Mouse (Mus musculus) thymus, postnatal 36 days (tissue): ENCODE measurements around the gene Oit3.

Experiments used
- DNase-seq, 2 experiments: peaks; one replicate each; pipeline ENCODE4 v3.0.0; 2022; ENCODE audit warnings: mixed read lengths in 2 of 2

Oit3 gene

DNA sequence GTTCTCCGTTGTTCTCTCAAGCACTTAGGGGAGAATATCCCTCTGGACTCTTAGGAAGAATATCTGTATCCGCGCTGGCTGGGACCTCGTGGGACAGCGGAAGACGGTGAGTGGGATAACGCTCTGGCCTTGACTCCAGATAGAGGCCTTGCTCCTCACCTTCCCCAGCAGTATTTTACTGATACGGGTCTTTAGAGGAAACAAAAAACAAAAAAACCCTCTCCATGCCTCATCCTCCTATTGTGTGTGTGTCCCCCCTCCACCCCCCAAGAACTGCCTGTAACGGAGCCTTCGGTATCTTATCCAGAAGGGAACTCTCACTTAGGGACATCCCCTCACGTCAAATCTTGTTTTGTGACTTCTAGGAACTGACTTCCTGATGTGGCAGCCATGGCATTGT, at the start of gene Oit3:
TSS of gene Oit3 (minus strand) at position 44 of the 400 bp plus-strand sequence.
- DNase-seq, result no peak

DNA sequence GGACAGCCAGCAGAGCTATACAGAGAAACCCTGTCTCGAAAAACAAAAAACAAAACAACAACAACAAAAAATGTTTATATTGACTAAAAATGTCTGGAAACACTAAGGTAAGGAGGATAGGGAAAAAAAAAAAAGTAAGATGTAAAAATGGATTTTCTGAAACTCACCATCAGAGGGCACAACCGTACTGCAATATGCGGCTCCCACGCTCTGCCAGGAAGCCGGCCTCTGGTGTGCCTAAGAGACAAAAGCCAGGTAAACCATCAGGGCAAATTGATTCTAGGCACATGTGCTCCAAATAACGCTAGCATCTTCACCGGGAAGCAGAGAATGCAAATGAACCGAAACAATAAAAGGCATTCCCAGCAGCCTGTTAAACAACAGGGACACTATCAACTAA, 49.3 kb upstream of the Oit3 start:
- peak; percentile 18 to 33 for DNase-seq

DNA sequence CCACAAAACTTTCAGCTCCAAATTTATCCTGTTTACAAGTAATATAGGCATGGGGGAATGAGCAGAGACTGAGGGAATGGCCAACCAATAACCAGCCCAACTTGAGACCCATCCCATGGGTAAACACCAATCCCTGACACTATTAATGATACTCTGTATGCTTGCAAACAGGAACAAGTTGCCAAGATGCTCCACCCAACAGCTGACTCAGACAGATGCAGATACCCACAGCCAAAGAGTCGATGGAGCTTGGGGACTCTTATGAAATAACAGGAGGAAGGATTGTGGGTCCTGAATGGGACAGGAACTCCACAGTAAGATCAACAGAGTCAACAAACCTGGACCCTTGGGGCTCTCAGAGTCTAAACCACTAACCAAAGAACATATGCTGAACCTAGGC, 47.8 kb upstream of the Oit3 start:
- DNase-seq, result no peak

GRCm38 (mm10) chr10:59487351-59487750, 45.8 kb upstream of the Oit3 start:
- DNase-seq, result no peak

GRCm38 (mm10) chr10:59484318-59484717, 42.7 kb upstream of the Oit3 start:
- no peak for DNase-seq

GRCm38 (mm10) chr10:59481381-59481780, 39.8 kb upstream of the Oit3 start:
- no peak for DNase-seq

GRCm38 (mm10) chr10:59470451-59470850, 28.9 kb upstream of the Oit3 start:
- no peak for DNase-seq

- DNase-seq, result no peak
These were observed 25.7 kb upstream of the Oit3 start for GRCm38 (mm10) chr10:59467297-59467696.

GRCm38 (mm10) chr10:59466626-59467025, 25.0 kb upstream of the Oit3 start:
- no peak for DNase-seq

DNA sequence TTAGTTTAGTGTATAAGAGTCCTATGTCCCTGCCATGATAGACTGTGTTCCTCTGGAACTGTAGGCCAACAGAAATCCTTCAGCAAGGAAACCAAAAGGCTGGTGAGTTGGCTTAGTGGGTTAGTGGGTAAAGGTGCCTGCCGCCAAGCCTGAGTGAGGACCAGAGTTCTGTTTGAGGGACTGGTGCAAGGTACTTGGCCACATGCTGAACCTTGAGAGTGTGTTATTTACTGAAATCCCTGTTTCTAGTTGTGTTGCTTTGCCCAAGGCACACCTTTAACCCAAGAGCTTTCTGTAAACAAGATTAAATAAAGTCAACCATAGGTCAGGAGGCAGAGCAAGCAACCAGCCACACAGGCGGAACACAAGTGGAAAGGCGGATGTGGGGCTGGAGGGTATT, 24.0 kb upstream of the Oit3 start:
- no peak for DNase-seq

GRCm38 (mm10) chr10:59462307-59462706, 20.7 kb upstream of the Oit3 start:
- DNase-seq, result no peak

- no peak for DNase-seq
These were observed 18.2 kb upstream of the Oit3 start for GRCm38 (mm10) chr10:59459767-59460166.

DNA sequence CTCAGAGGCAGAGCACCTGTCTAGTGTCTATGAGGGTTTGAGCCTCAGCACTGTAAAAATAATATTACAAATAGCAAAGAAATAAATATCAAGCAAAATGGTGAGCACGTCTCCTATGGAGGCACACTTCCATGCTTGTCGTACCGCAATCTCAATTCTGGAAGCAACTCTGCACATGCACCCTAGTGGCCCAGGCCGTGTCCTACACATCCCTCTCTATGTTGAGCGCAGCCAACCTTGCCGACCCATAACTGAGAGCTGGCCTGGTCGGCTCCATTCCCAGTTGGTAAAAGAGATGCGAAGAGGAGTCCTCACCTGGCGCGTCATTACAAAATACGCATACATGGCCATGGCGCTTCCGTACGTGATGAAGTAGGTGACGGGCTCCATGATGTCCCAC, 13.1 kb upstream of the Oit3 start:
- DNase-seq, result no peak

DNA sequence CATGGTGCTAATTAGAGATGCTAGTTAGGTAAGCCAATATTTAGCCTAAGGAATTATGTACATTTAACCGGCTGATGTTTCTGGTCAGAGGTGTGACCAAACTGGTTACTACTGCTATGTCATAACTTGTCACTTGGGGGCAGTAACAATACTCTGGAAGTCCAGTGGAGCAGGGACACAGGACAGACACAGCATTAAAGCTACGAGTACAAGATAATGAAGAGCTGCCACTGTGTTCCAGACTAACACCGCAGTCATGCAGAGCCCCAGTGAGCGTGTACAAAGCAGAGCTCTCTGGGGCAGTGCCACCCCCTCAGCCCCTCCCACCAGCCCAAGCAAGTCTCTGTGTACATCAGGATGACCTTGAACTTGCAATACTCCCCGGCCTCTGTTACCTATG, 10.3 kb upstream of the Oit3 start:
- no peak for DNase-seq

DNA sequence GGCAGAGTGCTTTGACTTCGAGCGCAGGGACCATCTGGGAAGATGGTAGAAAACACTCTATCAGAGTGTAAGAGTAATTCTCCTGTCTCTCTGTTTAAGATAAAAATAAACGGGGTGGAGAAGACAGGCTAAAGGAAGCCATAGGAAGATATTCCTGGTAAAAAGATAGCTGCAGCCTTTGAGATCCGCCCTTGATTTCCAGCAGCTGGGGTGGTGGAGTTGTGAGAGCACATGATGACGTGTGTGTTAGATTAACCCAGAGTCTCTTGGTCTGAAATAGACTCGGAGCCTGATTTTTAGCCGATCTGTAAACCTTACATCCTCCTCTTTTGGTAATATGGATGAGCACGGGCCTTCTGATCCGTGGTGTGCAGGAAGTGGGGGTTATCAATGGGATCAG, 6.0 kb upstream of the Oit3 start:
- no peak for DNase-seq

DNA sequence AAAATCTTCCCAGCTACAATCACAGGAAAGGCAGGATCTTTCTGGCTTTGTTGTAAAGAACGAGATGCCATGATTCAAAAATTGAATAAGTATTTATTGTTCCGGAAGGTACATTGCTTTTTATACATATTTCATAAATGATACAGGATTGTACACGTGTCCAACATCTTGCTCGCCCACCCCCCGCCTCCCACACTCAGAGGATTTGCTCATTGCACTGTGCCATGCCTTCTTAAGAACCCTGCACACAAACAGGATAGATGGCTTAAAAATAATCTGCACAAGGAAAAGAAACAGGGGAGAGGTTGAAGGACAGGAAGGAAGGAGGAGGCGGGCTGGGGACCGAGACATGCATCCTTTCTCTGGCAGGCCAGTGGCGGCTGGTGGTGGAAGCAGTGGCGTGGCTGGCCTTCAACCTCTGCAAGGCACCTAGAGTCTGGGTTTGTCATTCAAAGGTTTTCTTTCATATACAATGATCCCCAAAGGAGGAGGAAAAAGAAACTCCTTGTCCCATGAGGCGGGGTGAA, 5.4 kb upstream of the Oit3 start:
- DNase-seq, result no peak

DNA sequence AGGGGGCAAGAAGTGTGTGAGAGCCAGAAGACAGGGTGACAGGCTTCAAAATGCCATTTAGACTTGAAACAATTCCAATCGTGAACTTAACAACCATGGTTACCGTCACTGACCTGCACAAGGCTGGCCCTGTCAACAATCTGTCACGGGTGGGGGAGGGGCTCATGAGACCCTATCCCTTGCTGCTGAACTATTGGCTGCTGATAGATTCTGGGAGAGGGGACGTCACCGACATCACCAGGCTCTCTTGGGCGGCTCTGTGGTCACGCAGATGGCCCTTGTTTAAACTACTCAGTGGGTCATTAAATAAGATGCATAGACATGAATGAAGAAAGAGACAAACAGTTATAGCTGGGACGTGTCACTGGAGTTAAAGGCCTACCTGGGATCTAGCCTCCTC, 3.1 kb upstream of the Oit3 start:
- DNase-seq, result no peak

DNA sequence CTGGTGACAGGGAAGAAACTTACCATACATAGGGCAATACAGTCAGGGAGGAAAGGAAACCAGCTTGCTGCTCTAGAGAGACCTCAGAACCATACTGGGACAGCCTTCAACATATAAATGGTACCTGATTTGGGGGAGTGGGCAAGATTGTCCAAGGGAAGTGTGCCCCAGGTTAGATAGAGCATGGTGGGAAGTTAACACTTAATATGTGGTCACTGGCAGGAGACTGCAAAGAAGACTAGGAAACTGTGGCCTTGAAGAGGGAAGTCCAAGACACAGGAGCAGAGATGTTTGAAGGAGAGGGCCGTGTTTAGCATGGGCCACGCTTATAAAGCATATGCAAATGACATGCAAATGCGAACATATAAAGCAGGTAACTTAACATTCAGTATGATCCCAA, 2.5 kb upstream of the Oit3 start:
- DNase-seq, result no peak

- DNase-seq, result no peak
These were observed 1.6 kb upstream of the Oit3 start for GRCm38 (mm10) chr10:59443212-59443611.

GRCm38 (mm10) chr10:59440177-59440576, 1.4 kb downstream of the Oit3 start:
- DNase-seq, result no peak

- DNase-seq, result no peak
These were observed 2.1 kb downstream of the Oit3 start for GRCm38 (mm10) chr10:59439508-59439931.

GRCm38 (mm10) chr10:59438651-59439050, 2.9 kb downstream of the Oit3 start:
- no peak for DNase-seq

DNA sequence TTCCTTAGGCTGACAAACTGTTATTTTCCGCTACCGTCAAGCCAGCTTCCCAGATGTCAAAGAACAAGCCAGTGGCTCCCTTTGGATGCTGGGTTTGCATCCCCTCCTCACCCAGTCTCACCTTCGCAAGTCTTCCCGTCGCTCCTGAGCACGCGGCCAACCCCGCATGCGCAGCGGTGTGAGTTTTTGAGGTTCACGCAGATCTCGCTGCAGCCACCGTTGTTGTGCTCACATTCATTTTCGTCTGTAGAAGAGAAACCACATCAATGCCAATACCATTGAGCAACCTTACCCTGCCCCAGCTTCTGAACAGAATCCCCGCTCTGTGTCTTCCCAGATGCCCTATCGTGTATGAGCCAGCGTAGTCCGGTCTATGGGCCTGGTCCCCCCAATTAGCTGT, 5.8 kb downstream of the Oit3 start:
- no peak for DNase-seq

DNA sequence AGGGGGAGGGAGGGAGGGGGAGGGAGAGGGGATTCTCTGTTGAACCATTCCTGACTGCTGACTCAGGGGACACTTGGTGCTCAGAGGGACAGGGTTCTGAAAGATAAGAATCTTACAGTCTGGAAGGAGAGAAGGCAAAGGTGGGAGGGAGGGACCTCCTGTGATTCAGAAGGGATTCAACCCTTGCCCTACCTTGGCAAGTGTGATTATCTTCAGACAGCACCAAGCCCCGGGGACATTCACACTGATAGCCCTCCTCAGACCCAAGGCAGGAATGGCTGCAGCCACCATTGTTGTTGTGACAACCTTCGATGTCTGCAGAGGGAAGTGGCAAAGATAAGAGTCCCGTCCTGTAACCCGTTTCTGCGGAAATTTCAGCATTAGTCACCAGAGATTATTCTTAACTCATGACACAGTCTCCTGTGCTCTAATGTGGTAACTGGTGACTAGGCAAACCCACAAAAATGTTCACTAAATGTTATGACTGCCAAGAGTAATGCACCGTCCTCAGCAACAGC, 10.8 kb downstream of the Oit3 start:
- DNase-seq, result no peak

DNA sequence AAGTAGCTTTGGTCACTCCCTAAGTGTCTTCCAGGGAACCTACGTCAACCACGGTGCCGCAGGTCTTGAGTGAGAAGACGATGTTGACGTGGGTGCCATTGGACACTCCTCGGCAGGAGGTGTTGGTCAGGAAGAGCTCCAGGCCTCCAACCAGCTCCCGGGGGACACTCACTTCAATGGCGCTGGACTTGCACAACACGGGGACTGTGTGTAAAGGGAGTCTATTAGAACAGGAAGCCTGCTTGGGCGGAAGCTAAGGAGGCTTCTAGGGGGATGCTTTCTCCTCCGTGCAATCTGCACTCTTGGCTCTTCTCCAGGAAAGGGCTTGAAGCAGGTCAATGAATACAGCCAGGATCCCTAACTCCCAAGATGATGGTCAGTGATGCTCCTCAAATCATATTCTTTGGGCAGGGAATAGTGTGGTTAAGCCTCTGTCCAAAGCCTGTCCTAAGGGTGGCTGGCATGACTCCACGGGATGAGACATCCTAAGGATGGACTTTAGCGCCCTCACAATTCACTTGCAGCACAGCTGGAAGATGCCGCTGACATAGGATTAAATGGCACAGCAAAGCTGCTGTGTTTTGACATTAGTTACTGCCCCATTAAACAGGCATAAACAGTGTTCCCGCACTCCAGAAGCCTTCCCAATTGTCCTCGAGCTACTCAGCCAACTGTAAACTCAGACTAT, 12.0 kb downstream of the Oit3 start:
- DNase-seq, result no peak
